Mouse (Mus musculus): ENCODE measurements around the gene Acap3.

The Acap3 gene

DNA sequence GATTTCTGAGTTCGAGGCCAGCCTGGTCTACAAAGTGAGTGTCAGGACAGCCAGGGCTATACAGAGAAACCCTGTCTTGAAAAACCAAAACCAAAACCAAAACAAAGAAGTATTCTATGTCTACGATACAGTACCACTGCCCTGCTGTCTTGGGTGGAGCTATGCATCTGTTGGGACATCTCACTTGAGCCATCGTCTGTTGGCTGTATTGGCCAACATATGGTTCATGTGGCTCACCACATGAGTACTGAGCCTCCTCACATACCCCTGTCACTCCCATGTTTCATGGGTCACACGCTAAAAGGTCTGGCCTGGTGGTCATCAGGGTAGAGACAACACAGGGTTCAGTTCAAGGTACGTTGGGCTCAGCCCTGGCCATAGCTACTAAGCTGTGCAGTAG lies 5.3 kb upstream of the Acap3 start:
- DNase-seq (ENCODE audit: low spot score in 2 of 2), result no peak

DNA sequence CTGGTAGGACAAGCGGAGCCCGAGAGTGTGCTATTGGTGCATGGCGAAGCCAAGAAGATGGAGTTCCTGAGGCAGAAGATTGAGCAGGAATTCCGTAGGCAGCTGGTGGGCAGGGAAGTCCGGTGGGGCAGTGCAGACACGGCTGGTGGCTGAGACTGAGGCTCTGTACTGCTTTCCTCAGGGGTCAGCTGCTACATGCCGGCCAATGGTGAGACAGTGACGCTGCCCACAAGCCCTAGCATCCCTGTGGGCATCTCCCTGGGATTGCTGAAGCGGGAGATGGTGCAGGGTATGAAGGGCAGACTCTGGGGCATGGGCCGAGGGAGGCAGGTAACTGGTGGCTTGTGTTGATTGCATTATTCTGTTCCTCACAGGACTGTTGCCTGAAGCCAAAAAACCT lies 3.9 kb upstream of the Acap3 start:
- DNase-seq (ENCODE audit: low spot score in 2 of 2), result no peak

DNA sequence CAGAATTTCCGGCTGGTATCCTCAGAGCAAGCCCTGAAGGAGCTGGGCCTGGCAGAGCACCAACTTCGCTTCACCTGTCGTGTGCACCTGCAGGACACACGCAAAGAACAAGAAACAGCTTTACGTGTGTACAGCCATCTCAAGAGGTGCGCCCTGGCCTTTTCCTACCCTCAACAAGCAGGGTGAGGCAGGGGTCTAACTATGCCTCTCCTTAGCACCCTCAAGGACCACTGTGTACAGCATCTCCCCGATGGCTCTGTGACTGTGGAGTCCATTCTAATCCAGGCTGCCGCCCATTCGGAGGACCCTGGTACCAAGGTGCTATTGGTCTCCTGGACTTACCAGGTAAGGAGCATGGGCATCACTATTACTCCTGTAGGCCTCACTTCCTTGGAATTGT lies 3.4 kb upstream of the Acap3 start:
- DNase-seq (ENCODE audit: low spot score in 2 of 2), result no peak

DNA sequence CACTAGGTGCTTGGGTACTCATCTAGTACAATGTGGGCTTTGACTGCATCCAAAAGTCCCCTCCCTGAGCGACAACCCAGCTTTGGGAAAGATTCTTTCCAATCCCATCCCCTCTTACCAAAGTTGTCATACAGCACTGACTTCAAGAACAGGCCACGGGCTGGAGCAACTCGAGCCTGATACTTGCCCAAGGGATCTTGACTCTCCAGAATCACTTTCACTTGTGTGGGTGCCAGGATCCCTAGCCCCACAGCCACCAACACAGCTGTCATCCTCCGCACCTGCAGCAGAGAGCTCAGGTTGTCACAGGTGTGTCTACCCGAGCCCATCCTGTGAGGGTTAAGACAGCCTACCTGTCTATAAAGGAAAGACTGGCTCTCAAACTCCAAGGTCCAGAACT lies 2.3 kb upstream of the Acap3 start:
- DNase-seq (ENCODE audit: low spot score in 2 of 2), result no peak

DNA sequence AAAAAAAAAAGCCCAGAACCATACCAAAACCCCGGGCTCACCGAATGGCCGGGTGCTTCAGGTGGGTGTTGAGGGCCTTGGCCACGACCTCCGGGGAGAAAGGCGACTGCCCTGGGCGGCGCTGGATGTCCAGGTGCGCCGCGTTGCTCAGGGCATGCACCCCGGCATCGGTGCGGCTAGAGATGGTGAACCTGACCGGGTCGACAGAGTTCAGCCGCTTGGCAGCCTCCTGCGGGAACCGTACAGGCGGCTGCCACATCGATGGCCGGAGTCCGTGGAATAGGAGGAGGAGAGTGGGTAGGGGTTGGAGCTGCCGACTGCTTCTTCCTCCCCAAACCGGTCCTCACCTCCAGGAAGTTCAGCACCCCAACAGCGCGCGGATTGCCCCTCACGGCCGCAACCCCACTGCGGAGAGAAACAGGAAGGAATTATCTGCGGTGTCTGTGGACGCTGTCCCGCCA lies 581 bp upstream of the Acap3 start:
- no peak for DNase-seq (ENCODE audit: low spot score in 2 of 2)

GRCm38 (mm10) chr4:155892017-155892416 lies 395 bp downstream of the Acap3 start:
- peak; percentile 70 to 78 for DNase-seq (ENCODE audit: low spot score in 2 of 2)

GRCm38 (mm10) chr4:155892438-155893211 lies 1.0 kb downstream of the Acap3 start:
- DNase-seq (ENCODE audit: low spot score in 2 of 2), result no peak

DNA sequence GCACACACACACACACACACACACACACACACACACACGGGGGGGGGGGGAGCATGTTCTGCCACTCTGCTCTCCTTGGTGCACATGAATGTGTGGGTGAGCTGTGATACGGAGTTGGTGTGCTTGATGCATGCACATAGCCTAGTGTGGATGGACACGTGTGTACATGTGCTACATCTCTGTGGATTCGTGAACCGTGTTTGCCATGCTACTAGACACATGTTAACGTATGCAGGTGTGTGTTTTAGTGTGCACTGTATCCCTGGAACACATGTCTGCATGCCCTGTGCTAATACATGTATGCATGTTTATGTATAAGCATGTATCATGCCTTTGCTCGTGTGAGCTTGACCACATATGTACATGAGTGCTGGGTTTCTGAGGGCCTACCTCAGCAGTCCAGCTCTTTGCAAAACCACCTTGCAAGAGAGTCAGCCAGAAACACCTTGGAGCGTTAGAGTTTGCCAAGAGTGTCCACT lies 1.6 kb downstream of the Acap3 start:
- no peak for DNase-seq (ENCODE audit: low spot score in 2 of 2)

GRCm38 (mm10) chr4:155894311-155894881 lies 2.8 kb downstream of the Acap3 start:
- DNase-seq (ENCODE audit: low spot score in 2 of 2), result peak; percentile 76 to 86

DNA sequence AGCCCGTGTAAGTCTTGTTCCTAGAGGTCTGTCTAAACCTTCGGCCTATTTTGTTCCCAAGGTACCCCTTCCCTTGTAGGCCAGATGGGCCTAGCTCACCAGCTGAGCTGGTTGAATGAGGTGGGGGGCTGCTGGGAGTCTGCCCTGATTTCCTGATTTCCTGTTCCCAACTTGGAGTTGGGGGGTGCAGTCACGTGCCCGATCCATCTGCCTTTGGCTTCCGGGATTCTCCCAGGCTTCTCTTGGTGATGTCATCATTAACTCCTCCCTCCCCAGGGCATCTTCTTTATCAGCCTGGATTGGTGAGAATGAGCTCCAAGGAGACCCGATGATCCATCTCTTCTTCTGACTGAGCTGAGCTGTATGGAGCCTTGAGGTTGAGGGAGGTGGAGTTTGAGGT lies 3.6 kb downstream of the Acap3 start:
- DNase-seq (ENCODE audit: low spot score in 2 of 2), result peak; percentile 27 to 65

GRCm38 (mm10) chr4:155895826-155896225 lies 4.2 kb downstream of the Acap3 start:
- no peak for DNase-seq (ENCODE audit: low spot score in 2 of 2)

DNA sequence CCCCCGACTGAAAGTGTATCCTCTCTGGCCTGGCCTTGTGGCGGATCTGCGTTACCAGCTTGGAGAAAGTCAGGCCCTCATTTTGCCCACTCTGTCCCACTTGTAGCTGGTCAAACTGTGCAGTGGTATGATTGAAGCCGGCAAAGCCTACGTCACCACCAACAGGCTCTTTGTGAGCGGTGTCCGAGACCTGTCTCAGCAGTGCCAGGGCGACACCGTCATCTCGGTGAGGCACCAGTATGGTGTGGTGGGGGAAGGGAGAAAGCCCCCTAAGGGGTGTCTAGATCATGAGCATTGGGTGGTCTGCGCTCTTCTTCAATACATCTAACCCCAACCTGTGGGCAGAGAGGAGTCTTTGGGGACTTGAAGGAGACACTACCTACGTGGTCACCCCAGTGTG lies 4.8 kb downstream of the Acap3 start:
- no peak for DNase-seq (ENCODE audit: low spot score in 2 of 2)

- no peak for DNase-seq (ENCODE audit: low spot score in 2 of 2)
These were observed 6.7 kb downstream of the Acap3 start for GRCm38 (mm10) chr4:155898318-155898717.

GRCm38 (mm10) chr4:155899355-155899754 lies 7.7 kb downstream of the Acap3 start:
- no peak for DNase-seq (ENCODE audit: low spot score in 2 of 2)

DNA sequence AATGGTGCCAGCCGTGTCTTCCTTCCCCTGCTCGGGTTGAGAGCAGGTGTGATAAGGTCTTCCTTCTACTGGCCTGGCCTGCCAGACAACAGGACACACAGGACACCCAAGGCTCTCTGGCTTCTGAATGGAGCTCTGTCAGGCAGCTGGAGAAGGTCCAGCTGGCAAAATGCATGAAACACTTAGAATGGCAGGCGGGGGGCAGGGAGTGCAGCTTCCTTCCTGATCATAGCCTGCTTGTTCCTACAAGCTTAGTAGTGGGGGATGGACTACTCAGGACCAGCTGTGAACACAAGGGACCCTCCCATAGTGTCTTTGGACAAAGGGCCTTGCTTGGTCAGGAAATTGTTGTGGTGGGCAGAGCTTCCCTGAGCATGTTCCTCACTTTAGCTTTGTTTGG lies 9.6 kb downstream of the Acap3 start:
- DNase-seq (ENCODE audit: low spot score in 2 of 2), result no peak

DNA sequence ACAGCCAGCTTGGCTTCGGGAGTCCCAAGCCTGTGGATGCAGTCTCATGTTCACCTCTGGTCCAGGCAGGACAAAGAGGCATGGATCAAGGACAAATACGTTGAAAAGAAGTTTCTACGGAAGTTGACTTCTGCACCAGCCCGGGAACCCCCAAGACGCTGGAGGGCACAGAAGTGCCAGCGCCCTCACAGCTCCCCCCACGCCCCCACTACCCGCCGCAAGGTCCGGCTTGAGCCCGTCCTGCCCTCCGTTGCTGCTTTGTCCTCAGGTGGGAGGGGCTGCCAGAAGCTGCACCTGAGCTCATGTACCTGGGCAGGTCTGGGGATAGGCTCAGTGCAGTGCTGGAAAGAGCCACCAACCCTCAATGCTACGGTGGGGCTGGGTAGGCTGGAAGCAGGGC lies 11.6 kb downstream of the Acap3 start:
- DNase-seq (ENCODE audit: low spot score in 2 of 2), result no peak

DNA sequence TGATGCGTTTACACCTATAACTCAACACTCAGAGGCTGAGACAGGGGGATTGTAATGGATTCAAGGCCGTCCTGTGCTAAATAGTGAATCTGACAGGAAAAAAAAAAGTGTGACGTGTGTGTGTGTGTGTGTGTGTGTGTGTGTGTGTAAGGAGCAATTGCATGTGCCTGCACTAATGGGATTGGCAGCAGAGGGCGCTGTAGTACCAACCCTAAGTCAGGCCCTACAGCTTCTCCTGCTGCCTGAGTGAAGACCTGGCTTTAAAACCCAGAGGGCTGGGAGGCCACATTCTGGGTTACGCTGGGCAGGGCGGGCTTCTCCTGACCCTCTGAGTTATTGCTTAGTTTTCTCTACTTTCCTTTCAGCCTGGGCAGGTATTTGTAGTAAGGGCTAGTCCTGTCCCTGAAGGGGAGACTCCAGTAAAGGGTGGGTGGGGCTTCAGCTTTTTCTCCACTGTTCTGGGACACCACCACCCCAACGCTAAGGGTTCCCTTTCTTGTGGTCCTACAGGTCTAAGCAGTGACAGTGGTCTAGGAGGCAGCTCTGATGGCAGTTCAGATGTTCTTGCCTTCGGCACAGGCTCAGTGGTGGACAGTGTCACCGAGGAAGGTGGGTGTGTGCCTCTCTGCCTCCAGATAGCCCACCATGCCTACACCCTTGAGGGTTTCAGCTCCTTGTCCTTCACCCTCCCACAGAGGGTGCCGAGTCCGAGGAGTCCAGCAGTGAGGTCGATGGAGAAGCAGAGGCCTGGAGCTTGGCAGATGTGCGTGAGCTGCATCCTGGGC lies 12.9 kb downstream of the Acap3 start:
- no peak for DNase-seq (ENCODE audit: low spot score in 2 of 2)

DNA sequence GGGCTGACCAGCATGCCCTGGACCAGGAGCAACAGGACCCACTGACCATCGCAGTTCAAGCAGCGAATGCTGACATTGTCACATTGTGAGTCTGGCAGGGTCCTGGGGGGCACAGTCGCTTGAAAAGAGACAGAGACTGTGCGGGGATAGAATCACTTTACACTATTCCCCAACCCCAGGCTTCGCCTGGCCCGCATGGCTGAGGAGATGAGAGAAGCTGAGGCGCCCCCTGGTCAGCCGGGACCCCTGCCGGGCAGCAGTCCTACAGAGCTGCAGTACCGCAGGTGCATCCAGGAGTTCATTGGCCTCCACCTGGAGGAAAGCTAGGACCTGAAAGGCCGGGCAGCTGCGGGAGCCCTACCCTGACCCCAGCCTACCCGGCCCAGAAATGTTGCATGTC lies 14.0 kb downstream of the Acap3 start:
- DNase-seq (ENCODE audit: low spot score in 2 of 2), result no peak

- DNase-seq (ENCODE audit: low spot score in 2 of 2), result peak in 1 of 2 experiments; percentile 0
These were observed 14.5 kb downstream of the Acap3 start for GRCm38 (mm10) chr4:155906125-155906524.

DNA sequence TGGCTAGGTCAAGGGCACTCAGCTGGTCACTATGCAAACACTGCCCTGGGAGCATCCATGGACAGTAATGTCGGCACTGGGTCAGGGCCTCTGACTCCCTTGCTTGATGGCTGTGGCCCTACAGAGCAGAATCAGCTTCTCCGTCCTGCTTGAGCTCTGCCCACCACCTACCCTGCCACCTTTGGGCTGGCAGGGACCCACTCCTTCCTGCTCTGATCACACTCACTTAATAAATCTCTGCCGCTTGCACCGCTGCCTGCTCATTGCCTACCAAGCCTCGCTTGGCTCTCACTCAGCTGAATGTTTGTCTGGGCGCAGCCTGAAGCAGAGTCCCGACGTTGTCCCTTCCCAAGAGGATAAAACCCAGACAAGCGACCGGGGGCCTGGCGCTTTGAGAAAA lies 15.4 kb downstream of the Acap3 start:
- DNase-seq (ENCODE audit: low spot score in 2 of 2), result peak in 1 of 2 experiments; percentile 1

GRCm38 (mm10) chr4:155908281-155908680 lies 16.7 kb downstream of the Acap3 start:
- no peak for DNase-seq (ENCODE audit: low spot score in 2 of 2)

- no peak for DNase-seq (ENCODE audit: low spot score in 2 of 2)
These were observed 17.1 kb downstream of the Acap3 start for GRCm38 (mm10) chr4:155908751-155909150.

- no peak for DNase-seq (ENCODE audit: low spot score in 2 of 2)
These were observed 40.4 kb downstream of the Acap3 start for GRCm38 (mm10) chr4:155932031-155932430.

Data from urinary bladder, postnatal 36 days (tissue).